Mouse (Mus musculus): ENCODE measurements around the gene Vps45.

Vps45 gene

GRCm38 (mm10) chr3:96036796-96037195 is 21.5 kb downstream of the Vps45 start:
- no peak for DNase-seq

GRCm38 (mm10) chr3:96033046-96033445 is 25.2 kb downstream of the Vps45 start:
- no peak for DNase-seq

- DNase-seq = no peak
Observed at GRCm38 (mm10) chr3:96032652-96033017, 25.6 kb downstream of the Vps45 start.

- no peak for DNase-seq
Observed at GRCm38 (mm10) chr3:96031991-96032651, 26.1 kb downstream of the Vps45 start.

- DNase-seq = peak; percentile 16
Observed at GRCm38 (mm10) chr3:96029766-96030165, 28.5 kb downstream of the Vps45 start.

GRCm38 (mm10) chr3:96029336-96029735 is 28.9 kb downstream of the Vps45 start:
- DNase-seq = peak; percentile 32

GRCm38 (mm10) chr3:96027875-96028274 is 30.4 kb downstream of the Vps45 start:
- DNase-seq = peak; percentile 14

GRCm38 (mm10) chr3:96027145-96027544 is 31.1 kb downstream of the Vps45 start:
- no peak for DNase-seq

- DNase-seq = no peak
Observed at GRCm38 (mm10) chr3:96021421-96022128, 36.7 kb downstream of the Vps45 start.

- DNase-seq = no peak
Observed at GRCm38 (mm10) chr3:96020735-96021134, 37.5 kb downstream of the Vps45 start.

GRCm38 (mm10) chr3:96017461-96017860 is 40.8 kb downstream of the Vps45 start:
- DNase-seq = no peak

- no peak for DNase-seq
Observed at GRCm38 (mm10) chr3:96016257-96016889, 41.9 kb downstream of the Vps45 start.

- DNase-seq = no peak
Observed at GRCm38 (mm10) chr3:96015681-96016080, 42.6 kb downstream of the Vps45 start.

- no peak for DNase-seq
Observed at GRCm38 (mm10) chr3:96012805-96013204, 45.5 kb downstream of the Vps45 start.

- DNase-seq = no peak
Observed at GRCm38 (mm10) chr3:96008463-96008862, 49.8 kb downstream of the Vps45 start.

GRCm38 (mm10) chr3:96001560-96001959 is 56.7 kb downstream of the Vps45 start:
- DNase-seq = no peak

GRCm38 (mm10) chr3:96000921-96001501 is 57.3 kb downstream of the Vps45 start:
- no peak for DNase-seq

- peak; percentile 31 for DNase-seq
Observed at GRCm38 (mm10) chr3:96000080-96000632, 58.1 kb downstream of the Vps45 start.

GRCm38 (mm10) chr3:95999308-96000079 is 58.8 kb downstream of the Vps45 start:
- no peak for DNase-seq

GRCm38 (mm10) chr3:95997203-95997721 is 61.0 kb downstream of the Vps45 start:
- DNase-seq = no peak

- no peak for DNase-seq
Observed at GRCm38 (mm10) chr3:95996451-95997073, 61.7 kb downstream of the Vps45 start.

Measured in kidney, postnatal 10 days (tissue).